Mouse (Mus musculus) cerebellum, postnatal 14 days (tissue): ENCODE data around the gene Far1.

Source experiments
- DNase-seq, 2 experiments: peaks; one replicate each; pipeline ENCODE4 v3.0.0; 2021; ENCODE audit warnings: mixed read lengths in 2 of 2

The Far1 gene

GRCm38 (mm10) chr7:113513286-113513962 is at the start of gene Far1:
TSS of gene Far1 (plus strand) at chr7:113513834.
- peak; percentile 99 for DNase-seq

GRCm38 (mm10) chr7:113468345-113468744 is 45.3 kb upstream of the Far1 start:
- DNase-seq: no peak

GRCm38 (mm10) chr7:113470671-113471070 is 43.0 kb upstream of the Far1 start:
- DNase-seq: no peak

- no peak for DNase-seq
Observed at GRCm38 (mm10) chr7:113471653-113472052, 42.0 kb upstream of the Far1 start.

- DNase-seq: no peak
Observed at GRCm38 (mm10) chr7:113495792-113496191, 17.8 kb upstream of the Far1 start.

GRCm38 (mm10) chr7:113498413-113498812 is 15.2 kb upstream of the Far1 start:
- DNase-seq: no peak

GRCm38 (mm10) chr7:113499821-113500220 is 13.8 kb upstream of the Far1 start:
- no peak for DNase-seq

- no peak for DNase-seq
Observed at GRCm38 (mm10) chr7:113502453-113502852, 11.2 kb upstream of the Far1 start.

GRCm38 (mm10) chr7:113505047-113505446 is 8.6 kb upstream of the Far1 start:
- no peak for DNase-seq

- DNase-seq: no peak
Observed at GRCm38 (mm10) chr7:113505516-113506045, 8.1 kb upstream of the Far1 start.

- peak in 1 of 2 experiments; percentile 9 for DNase-seq
Observed at GRCm38 (mm10) chr7:113507846-113508245, 5.8 kb upstream of the Far1 start.

- no peak for DNase-seq
Observed at GRCm38 (mm10) chr7:113511396-113511795, 2.2 kb upstream of the Far1 start.

GRCm38 (mm10) chr7:113512527-113513285 is 928 bp upstream of the Far1 start:
- peak in 1 of 2 experiments; percentile 8 for DNase-seq

GRCm38 (mm10) chr7:113513963-113514649 is 472 bp downstream of the Far1 start:
- DNase-seq: no peak

- DNase-seq: no peak
Observed at GRCm38 (mm10) chr7:113515831-113516230, 2.2 kb downstream of the Far1 start.

- no peak for DNase-seq
Observed at GRCm38 (mm10) chr7:113518419-113518818, 4.8 kb downstream of the Far1 start.

GRCm38 (mm10) chr7:113518961-113519360 is 5.3 kb downstream of the Far1 start:
- DNase-seq: no peak

GRCm38 (mm10) chr7:113543158-113543557 is 29.5 kb downstream of the Far1 start:
- no peak for DNase-seq

GRCm38 (mm10) chr7:113551742-113552463 is 38.3 kb downstream of the Far1 start:
- no peak for DNase-seq

- DNase-seq: no peak
Observed at GRCm38 (mm10) chr7:113552508-113552907, 38.9 kb downstream of the Far1 start.

- DNase-seq: no peak
Observed at GRCm38 (mm10) chr7:113556138-113556537, 42.5 kb downstream of the Far1 start.

GRCm38 (mm10) chr7:113566892-113567291 is 53.3 kb downstream of the Far1 start:
- DNase-seq: peak in 1 of 2 experiments; percentile 7

GRCm38 (mm10) chr7:113571121-113571520 is 57.5 kb downstream of the Far1 start:
- no peak for DNase-seq
